Mouse (Mus musculus) hindlimb bud, embryonic 11.5 days (tissue): ENCODE measurements around the gene Gm21488.
"Not testable (repeated sequence)": the region's sequence is repeated elsewhere in the genome, so short reads cannot be mapped to it uniquely, and the experiment has no call there.

Experiments used
- DNase-seq: peaks from one replicate; pipeline ENCODE4 v3.0.0-alpha.2; 2012; ENCODE audit warnings: low read depth, low spot score; ENCODE audit errors: extremely low spot score

The Gm21488 gene

GRCm38 (mm10) chrY:27521820-27522219 lies at the start of gene Gm21488:
Gene Gm21488, minus strand, starts transcription at chrY:27521920.
- not testable (repeated sequence) for DNase-seq
